Mouse (Mus musculus): Measurements from ENCODE around the gene Xrcc1.

The Xrcc1 gene

DNA sequence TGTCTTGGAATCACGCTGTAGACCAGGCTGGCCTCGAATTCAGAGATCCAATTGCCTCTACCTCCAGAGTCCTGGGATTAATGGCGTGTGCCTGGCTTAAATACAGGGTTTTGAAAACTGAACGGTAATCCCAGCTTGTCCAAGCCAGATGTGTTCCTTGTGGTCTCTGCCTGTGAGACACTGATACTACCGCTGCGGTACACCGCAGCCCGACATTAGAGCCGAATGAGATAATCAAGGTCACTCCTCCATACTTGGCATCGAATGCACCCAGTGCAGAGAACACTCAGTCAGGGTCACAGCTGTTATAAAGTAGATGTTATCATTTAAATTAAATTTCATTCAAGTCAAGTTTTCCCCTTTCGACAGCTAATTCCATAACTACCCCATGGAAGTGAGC, 17.2 kb upstream of the Xrcc1 start:
- peak; percentile 67 for DNase-seq (ENCODE audit: inconsistent age in 2 of 2, low spot score in 1 of 2)

DNA sequence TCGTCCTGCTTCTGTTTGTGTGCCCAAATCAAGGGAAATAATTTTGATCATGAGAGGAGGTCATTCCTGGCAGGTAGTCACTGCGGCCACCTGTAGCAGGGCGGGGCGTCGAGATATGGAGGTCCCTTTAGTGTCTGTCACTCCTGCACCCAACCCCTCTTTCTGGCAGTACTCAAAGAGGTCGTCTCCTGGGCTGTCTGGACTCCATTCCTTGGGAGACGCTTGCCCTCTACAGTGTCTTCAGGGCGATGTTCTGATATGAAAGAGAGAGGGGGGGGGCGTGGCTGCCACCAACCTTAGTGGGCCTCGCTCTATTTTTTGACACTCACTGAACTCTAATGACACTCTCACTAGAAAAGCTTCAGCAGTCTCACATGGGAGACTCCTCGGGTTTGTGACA, 16.5 kb upstream of the Xrcc1 start:
- no peak for DNase-seq (ENCODE audit: inconsistent age in 2 of 2, low spot score in 1 of 2)

DNA sequence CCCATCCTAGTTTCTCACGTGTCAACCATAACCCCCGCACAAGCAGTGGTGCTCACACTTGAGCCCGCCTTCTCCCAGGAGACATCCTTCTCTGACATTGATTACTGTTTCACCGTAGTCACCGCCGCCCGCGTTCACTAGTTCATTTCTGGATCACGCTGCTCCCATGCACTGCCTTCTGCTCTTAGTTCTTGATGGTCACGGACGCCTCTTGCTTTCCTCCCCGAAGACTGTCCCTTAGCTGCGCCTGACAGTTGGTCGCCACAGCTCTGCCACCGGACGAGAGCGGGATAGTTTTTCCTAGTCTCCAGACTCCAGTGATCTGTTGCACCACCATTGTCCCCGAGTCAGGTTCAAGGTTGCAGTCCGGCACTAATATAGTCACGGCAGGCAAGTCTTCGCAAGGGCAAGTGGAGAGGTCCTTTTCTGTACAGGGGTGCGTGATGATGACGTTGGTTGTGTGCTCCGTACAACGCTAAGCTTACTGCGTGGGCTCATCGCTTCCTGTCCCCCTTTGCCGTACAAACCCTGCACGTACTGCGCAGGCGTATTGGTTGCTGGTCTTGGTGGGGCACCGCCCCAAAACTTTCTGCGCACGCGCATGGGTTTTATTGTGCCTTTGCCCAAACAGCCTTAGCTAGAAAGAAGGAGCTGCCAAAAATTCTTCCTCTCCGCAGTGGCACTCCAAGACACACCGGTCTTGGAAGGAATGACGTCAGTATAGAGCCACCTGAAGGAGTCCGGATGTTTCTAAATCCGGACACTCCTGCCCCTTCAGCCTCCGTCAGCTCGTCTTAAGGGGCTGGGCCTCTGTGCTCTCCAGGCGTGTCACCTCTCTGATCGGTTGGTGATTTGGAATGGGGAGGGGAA, 15.8 kb upstream of the Xrcc1 start, which contains the start of gene Irgq:
TSS of gene Irgq (plus strand) at position 628 of the 870 bp plus-strand sequence.
- peak; percentile 99 for DNase-seq (ENCODE audit: inconsistent age in 2 of 2, low spot score in 1 of 2)

DNA sequence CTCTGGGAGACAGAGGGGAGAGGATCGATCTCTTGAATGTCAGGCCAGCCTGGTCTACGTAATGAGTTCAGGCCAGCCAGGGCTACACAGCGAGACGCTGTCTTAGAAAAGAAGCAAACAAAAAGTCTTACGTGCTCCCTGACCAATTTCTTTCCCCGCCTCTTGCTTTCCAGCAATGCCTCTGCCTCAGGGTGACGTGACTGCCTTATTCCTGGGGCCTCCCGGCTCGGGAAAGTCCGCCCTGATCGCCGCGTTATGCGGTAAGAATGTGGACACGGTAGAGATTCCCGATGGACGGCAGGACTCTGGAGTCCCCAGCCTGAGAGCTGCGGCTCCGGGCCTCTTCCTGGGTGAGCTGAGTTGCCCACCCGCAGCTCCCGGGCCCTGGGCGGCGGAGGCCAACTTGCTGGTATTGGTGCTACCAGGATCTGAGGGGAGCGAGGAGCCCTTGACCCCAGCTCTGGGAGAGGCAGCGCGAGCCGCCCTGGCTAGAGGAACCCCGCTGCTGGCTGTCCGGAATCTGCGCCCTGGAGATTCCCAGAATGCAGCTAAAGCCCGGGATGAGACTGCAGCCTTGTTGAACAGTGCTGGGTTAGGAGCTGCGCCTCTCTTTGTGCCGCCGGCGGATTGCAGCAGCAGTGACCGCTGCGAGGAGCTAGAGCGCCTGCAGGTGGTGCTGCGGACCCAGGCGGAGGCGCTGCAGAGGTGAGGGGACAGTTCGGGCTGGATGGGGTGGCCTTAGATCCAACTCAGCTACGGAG, 14.7 kb upstream of the Xrcc1 start:
- DNase-seq (ENCODE audit: inconsistent age in 2 of 2, low spot score in 1 of 2): peak; percentile 81 to 92

DNA sequence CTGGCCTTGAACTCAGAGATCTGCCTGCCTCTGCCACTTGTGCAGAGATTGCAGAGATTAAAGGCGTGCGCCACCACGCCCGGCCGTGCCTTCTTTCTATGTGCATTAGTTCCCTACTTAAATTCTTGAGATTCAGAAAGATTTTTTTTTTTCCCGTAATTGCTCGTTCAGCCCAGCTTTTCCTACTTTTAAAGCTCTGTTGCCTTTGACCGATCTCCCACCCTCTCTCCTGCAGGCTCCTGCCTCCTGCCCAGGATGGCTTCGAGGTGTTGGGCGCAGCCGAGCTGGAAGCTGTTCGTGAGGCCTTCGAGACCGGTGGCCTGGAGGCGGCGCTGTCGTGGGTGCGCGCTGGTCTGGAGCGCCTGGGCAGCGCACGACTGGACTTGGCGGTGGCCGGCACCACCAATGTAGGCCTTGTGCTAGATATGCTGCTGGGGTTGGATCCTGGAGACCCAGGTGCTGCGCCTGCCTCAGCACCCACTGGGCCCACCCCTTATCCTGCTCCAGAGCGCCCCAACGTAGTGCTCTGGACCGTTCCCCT, 13.0 kb upstream of the Xrcc1 start:
- DNase-seq (ENCODE audit: inconsistent age in 2 of 2, low spot score in 1 of 2): no peak

DNA sequence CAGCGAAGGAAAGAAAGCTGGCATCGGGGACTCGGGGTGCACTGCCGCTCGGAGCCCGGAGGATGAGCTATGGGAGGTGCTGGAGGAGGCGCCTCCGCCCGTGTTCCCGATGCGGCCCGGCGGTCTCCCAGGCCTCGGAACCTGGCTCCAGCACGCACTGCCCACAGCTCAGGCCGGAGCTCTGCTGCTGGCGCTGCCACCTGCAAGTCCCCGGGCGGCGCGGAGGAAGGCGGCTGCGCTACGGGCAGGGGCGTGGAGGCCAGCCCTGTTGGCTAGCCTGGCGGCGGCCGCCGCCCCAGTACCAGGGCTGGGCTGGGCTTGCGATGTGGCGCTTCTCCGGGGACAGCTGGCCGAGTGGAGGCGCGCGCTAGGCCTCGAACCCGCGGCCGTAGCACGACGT, 12.3 kb upstream of the Xrcc1 start:
- DNase-seq (ENCODE audit: inconsistent age in 2 of 2, low spot score in 1 of 2): no peak

DNA sequence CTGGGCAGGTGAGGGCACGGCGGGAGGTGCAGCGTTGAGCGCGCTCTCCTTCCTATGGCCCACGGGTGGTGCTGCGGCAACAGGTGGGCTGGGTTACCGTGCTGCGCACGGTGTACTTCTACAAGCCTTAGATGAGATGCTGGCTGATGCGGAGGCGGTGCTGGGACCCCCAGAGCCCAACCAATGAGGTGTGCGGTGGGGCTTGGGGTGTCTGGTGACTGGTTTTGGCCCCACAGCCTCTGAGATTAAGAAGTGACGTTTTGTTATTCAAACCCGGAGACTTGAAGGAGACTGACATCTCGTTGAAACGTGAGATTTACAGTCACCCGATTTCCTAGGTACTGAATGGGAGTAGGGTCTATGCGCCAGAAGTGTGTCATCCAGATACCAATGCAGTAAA, 11.8 kb upstream of the Xrcc1 start:
- DNase-seq (ENCODE audit: inconsistent age in 2 of 2, low spot score in 1 of 2): no peak

DNA sequence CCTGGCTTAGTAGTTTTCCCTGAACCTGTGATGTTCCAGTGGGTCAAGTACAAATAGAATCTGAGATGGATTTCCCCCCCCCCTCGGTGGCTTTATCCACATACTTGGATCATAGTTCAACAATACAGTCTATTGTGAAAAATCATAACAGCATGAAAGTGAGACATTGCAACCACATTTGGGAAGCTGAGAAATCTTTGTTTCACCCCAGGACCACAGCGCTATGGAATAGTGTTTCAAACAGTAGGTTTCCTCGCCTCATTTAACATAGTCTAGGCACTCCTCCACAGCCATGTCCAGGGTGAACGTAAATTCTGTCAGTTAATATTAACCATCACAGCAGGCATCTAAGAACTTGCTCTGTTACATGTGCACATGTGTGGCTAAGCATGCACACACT, 9.0 kb upstream of the Xrcc1 start:
- no peak for DNase-seq (ENCODE audit: inconsistent age in 2 of 2, low spot score in 1 of 2)

DNA sequence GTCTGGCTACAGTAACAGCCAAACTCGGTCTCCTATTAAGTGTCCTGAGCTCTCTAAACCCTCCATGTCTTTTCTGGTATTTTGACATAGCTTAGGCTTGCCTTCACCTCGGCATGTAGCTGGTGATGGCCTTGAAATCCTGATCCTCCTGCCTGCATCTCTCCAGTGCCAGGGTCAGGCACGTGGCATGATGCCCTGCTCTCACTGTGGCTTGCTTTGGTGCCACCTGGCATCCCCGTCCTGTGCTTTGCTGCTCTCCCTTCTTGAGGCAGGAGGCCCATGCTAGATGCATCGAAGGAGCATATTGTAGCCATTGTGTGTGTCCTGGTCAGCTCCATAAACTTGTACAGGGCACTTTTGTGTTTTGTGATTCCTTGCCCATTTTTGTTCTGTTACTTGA, 8.5 kb upstream of the Xrcc1 start:
- no peak for DNase-seq (ENCODE audit: inconsistent age in 2 of 2, low spot score in 1 of 2)

DNA sequence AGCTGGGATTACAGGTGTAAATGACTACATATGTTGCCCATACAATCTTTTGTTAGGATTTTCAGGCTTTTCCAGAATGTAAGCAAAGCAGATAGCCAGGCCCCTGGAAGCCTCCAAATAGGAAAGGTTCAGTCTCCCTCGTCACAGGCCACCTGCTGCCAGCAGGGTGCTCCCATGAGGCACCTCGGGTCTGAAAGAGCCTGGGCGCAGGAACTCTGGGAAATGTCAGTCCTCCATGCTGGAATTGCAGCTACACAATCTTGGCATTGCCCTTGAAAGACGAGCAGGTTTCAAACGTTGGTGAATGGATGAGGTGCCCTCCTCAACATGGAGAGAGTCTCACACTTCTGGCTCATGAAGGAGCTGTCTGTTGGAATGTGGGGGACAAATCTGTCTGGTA, 7.9 kb upstream of the Xrcc1 start:
- DNase-seq (ENCODE audit: inconsistent age in 2 of 2, low spot score in 1 of 2): peak in 1 of 2 experiments; percentile 63

DNA sequence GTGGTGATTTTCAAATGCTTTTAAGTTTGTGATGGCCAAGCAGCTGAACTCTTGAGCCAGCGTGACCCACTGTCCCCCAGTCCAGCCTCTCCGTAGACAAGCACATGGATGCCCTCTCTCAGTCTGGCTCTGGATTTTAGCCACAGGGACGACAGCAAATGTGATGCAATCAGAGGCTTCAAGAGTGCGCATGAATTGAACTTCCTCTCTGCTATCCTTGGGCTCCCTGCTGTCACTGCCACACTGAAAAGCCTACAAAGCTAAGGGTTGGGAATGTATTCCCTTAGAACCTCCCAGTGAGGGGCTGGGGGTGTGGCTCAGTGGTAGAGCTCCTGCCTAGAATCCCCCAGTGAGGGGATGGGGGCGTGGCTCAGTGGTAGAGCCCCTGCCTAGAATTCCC, 7.4 kb upstream of the Xrcc1 start:
- no peak for DNase-seq (ENCODE audit: inconsistent age in 2 of 2, low spot score in 1 of 2)

DNA sequence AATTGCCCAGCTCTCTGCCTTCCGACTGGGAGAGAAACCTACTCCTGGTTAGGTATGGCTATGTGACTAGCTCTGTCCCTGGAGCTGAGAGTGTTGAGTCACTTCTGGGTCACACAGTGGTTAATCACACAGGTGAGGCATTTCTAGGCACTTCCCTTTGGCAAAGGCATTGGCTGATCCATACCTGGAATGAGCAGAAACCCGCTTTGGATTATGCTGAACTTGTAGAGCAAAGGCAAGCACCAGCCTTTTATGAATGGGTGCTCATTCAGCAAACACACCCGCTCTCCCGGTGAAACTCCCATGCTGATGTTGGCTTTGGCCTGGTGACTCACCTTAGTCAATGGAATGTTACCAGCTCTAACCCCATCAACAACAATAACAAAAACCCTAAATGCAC, 6.4 kb upstream of the Xrcc1 start:
- no peak for DNase-seq (ENCODE audit: inconsistent age in 2 of 2, low spot score in 1 of 2)

DNA sequence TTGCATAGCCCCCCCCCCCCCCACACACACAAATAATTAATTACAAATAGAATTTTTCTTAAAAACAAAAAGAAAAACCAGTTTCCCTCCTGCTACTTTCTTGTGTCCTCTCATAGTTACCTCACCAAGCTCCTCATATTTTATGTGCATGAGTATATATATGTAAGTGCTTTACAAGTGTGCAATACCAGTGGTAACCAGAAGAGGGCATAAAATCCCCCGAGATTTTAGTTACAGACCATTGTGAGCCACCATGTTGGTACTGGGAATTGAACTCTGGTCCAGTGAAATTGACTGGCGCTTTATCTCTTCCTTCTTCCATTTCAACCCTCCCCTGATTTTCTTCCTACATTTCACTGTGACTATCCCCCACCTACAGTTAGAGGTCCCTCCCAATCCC, 1.6 kb upstream of the Xrcc1 start:
- DNase-seq (ENCODE audit: inconsistent age in 2 of 2, low spot score in 1 of 2): no peak

DNA sequence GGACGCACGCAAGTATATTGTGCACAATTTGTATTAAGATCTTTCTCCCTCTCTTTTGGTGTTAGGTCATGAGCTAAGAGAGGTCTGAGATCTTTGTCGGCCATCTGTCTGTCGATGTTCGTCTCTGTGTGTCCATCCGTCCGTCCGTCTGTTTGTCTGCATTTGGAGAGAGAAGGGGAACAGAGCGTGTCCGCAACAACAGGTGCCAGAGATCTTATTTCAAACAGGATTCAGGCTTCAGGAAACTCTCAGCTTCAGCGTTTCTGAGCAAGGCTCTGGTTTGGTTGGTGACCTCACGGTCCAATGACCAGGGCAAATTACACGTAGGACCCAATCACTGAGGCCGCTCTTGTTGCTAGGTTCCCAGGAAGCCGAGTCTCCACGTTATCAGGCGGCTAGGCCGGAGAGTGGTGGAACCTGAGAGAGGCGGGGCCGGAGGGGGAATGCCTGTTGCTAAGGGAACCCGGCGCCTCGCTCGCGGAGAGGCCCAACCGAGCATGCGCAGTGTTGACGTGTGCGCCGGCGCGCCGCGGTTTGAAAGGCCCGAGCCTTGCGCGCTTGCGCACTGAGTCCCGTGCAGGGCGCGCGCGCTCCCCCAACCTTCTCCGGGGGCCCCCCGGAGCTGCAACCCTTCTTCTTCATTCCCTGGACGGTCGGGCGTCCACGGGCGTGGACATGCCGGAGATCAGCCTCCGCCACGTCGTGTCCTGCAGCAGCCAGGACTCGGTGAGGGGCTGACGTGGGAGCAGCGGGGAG, 723 bp downstream of the Xrcc1 start:
- peak; percentile 99 to 100 for DNase-seq (ENCODE audit: inconsistent age in 2 of 2, low spot score in 1 of 2)

DNA sequence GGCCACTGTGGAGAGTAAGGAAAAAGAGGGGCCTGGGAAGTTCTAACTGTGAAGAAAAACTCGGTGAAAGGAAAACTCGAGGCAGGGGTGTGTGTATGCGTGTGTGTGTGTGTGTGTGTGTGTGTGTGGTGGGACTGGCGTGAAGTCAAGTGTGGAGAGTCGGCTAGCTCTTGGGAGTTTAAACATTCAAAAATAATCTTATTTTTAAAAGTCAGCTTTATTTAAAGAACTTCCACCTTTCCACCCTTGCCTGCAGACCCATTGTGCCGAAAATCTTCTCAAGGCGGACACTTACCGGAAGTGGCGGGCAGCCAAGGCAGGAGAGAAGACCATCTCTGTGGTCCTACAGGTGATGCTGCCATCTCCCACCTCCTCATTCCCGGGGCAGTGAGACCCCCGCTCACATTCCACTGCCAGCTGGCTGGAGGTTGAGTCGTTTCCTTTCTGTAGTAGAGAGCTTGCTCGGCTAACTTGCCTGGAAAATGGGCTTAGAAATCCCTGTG, 1.5 kb downstream of the Xrcc1 start:
- no peak for DNase-seq (ENCODE audit: inconsistent age in 2 of 2, low spot score in 1 of 2)

DNA sequence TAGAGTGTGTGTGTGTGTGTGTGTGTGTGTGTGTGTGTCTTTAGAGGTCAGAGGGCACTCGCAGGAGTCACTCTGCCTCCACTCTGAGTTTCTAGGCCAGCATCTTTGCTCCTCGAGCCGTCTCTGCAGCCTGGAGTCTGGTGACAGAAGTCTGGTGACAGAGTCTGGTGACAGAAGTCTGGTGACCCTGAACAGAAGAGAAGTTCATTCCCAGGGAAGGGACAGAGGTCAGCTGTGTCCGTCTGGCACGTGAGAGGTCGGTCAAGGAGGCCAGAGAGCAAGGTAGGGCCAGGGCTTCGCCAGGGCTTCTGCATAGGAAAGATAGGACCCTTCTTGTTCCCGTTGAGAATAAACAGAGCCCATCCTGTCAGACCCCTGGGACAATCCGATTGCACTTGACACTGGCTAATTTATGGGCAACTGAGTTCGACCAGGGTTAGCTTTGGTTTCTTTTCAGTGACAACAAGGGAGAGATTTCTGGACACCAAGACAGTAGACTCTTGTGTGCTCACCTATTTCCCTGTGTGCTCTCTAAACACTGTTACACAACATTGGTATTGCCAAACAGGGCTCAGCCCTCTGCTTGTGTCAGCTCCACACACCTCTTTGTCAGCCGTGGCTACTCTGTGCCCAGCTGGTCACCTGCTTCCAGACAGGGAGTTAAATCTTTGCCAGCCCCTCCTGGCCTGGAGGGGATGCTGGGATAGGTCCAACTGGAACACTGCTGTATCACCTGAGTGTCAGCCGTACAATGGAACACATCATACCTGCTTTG, 6.1 kb downstream of the Xrcc1 start:
- no peak for DNase-seq (ENCODE audit: inconsistent age in 2 of 2, low spot score in 1 of 2)

DNA sequence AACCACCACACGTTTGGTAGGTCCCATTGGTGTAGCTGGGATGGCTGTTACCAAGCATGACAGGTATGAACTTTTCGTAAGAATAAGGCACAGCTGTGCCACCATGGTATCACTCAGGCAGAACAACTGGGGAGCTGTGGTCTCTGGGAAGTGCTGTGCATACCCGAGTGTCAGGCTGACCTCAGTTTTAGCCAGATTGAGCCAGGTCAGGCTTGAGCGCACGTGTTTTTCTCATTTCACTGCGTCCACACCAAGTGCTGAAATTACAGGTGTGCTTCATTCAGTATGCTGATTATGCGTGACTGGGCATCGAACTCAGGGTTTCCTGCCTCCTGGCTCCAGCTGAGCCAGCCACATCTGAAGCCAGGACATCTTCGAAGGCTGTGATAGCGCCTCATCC, 9.7 kb downstream of the Xrcc1 start:
- no peak for DNase-seq (ENCODE audit: inconsistent age in 2 of 2, low spot score in 1 of 2)

DNA sequence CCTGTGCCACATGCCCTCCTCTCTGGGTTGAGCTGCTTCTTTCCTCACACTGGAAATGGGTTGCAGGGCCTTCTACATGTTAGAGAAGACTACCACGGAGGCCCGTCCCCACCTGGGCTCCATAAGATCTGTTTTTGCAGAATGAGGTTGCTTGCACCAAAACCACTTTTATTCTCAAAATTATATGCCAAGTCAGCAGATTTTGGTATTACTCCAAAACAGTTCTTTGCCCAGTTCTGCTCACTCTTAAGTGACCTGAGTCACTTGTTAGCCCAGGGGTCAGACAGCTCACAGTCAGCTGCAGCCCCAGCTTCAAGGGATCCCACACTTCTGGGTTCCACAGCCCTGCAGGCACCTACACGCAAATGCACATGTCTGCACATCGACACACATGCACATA, 15.4 kb downstream of the Xrcc1 start:
- DNase-seq (ENCODE audit: inconsistent age in 2 of 2, low spot score in 1 of 2): no peak

DNA sequence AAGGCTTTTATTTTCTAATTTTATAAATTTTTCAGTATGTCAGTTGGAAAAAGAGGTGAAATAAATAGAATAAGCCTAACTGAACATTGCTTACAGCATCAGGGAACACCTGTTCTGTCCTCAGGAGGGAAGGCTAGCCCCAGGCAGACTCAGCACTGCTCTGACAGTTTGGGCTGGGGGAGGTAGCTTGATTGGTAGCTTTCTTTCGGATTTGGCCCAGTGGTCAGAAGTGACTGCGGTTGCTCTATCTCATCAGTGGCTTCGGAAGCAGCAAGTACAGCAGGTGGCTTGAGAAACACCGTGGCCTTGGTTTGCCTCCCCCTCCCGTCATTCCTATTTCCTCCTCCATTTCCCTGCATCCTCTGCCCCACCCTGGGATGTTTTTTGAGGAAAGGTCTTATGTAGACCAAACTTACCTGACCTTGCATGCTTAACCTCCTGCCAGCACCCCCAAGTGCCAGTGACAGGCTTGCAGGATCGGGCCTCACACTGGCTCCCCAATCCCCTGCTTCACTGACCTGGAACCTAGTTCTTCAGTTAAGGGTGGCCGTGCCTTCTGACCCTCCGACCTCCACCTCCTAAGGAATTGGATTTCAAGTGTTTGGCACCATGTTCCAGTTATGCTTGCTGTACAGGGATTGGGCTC, 17.2 kb downstream of the Xrcc1 start:
- no peak for DNase-seq (ENCODE audit: inconsistent age in 2 of 2, low spot score in 1 of 2)

DNA sequence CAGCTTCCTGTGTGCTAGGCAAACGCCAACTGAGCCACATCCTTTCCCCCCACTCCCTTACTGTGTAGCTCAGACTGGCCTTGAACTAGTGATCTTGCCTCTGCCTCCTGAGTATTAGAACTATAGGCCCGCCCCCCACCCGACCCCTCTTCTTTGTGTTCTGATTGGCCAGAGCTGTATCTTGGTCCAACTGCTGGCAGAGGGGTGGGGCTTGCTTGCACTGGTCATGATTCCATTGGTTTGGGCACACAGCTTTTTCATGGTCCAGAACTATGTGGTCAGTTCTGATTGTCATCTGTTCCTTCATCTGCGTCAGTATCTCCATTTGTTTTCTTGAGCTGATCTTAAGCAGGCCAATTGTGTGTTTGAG, 17.7 kb downstream of the Xrcc1 start:
- DNase-seq (ENCODE audit: inconsistent age in 2 of 2, low spot score in 1 of 2): no peak

All from adrenal gland, adult (tissue).